In genomic region chr9:106821618-106822380, GRCm38 (mm10) we compare ENCODE assay signal across 8 mouse cellular contexts. TPM values are rescaled to one million over a fixed set of nuclear protein-coding genes. Genes with fewer than 3 reads are reported as not detected.
DNase-seq lines count a peak whose midpoint lies in the region; ATAC-seq and TF ChIP-seq lines count a peak whose summit lies in the region.

Gene Dcaf1, plus strand, starts transcription at chr9:106821874.

- H3K9ac ChIP-seq in forebrain, embryonic 12.5 days = peak within 1 kb of the TSS; percentile 87
- peak within 1 kb of the TSS; percentile 86 for H3K9ac ChIP-seq in heart, postnatal 0 days (replicated peaks; ENCODE audit: low read depth, low read length)
- H3K9ac ChIP-seq in liver, embryonic 16.5 days (ENCODE audit: low read depth, low read length) = peak within 1 kb of the TSS; percentile 92
- peak within 1 kb of the TSS; percentile 87 for H3K9ac ChIP-seq in neural tube, embryonic 13.5 days

- H3K9me3 ChIP-seq in E14TG2a.4 (ENCODE audit: low read length) = no peaks in the 10 kb centered on the region
- no peaks in the 10 kb centered on the region for H3K9me3 ChIP-seq in forebrain, embryonic 12.5 days
- H3K9me3 ChIP-seq in heart, postnatal 0 days (replicated peaks; ENCODE audit: control insufficient read depth, low read length) = no peaks in the 10 kb centered on the region
- H3K9me3 ChIP-seq in liver, embryonic 16.5 days (replicated peaks; ENCODE audit: control insufficient read depth, low read length) = no peaks in the 10 kb centered on the region
- no peaks in the 10 kb centered on the region for H3K9me3 ChIP-seq in neural tube, embryonic 13.5 days

- 0 out of 2 replicates have a peak, but pooled peaks have one; percentile 50 for TF ChIP-seq EP300 in heart, postnatal 0 days (IDR thresholded peaks at IDR 0.05; ENCODE audit: low read depth)

- peak within 1 kb of the TSS; percentile 94 for H3K4me3 ChIP-seq in E14TG2a.4 (replicated peaks; ENCODE audit: low read length)
- H3K4me3 ChIP-seq in forebrain, embryonic 12.5 days (replicated peaks) = peak within 1 kb of the TSS; percentile 85
- H3K4me3 ChIP-seq in heart, postnatal 0 days (ENCODE audit: low read depth, low read length) = peak within 1 kb of the TSS; percentile 97
- peak within 1 kb of the TSS; percentile 95 for H3K4me3 ChIP-seq in liver, embryonic 16.5 days (ENCODE audit: low read depth, low read length)
- peak within 1 kb of the TSS; percentile 89 for H3K4me3 ChIP-seq in neural tube, embryonic 13.5 days
- peak within 1 kb of the TSS; percentile 91 for H3K4me3 ChIP-seq in testis, adult 2 months (ENCODE audit: control insufficient read depth, low read depth, low read length)

- peak within 1 kb of the TSS; percentile 91 for H3K27ac ChIP-seq in forebrain, embryonic 12.5 days
- peak within 1 kb of the TSS; percentile 95 for H3K27ac ChIP-seq in heart, postnatal 0 days (ENCODE audit: low read depth)
- peak within 1 kb of the TSS; percentile 94 for H3K27ac ChIP-seq in liver, embryonic 16.5 days (ENCODE audit: low read length)
- peak within 1 kb of the TSS; percentile 94 for H3K27ac ChIP-seq in neural tube, embryonic 13.5 days (replicated peaks)
- peak within 1 kb of the TSS; percentile 91 for H3K27ac ChIP-seq in testis, adult 2 months (ENCODE audit: control insufficient read depth, insufficient read depth, low read depth, low read length)

- peak; percentile 84; the same call in 1 of the 2 replicates for TF ChIP-seq POLR2A in testis, adult 2 months (IDR thresholded peaks at IDR 0.05; ENCODE audit: control insufficient read depth, low read depth, low read length)

- WGBS in forebrain, embryonic 12.5 days = under 1% methylated on average over 58 of the region's 71 CpGs
- under 1% methylated on average over 65 of the region's 71 CpGs for WGBS in heart, postnatal 0 days
- under 1% methylated on average over 53 of the region's 71 CpGs for WGBS in liver, embryonic 16.5 days (ENCODE audit: insufficient replicate concordance)
- WGBS in neural tube, embryonic 13.5 days = under 1% methylated on average over 56 of the region's 71 CpGs

- H3K36me3 ChIP-seq in E14TG2a.4 (ENCODE audit: insufficient read depth, low read length) = no peaks in the 10 kb centered on the region
- no peaks in the 10 kb centered on the region for H3K36me3 ChIP-seq in forebrain, embryonic 12.5 days (replicated peaks)
- H3K36me3 ChIP-seq in heart, postnatal 0 days (replicated peaks; ENCODE audit: control insufficient read depth, insufficient read depth, low read length) = no peaks in the 10 kb centered on the region
- no peaks in the 10 kb centered on the region for H3K36me3 ChIP-seq in liver, embryonic 16.5 days (ENCODE audit: control insufficient read depth, insufficient read depth)
- H3K36me3 ChIP-seq in neural tube, embryonic 13.5 days = no peaks in the 10 kb centered on the region
- no peaks in the 10 kb centered on the region for H3K36me3 ChIP-seq in testis, adult 2 months (ENCODE audit: control insufficient read depth, insufficient read depth, low read length)

- TF ChIP-seq CTCF in E14TG2a.4 (conservative IDR thresholded peaks at IDR 0.05; ENCODE audit: low read length) = no peak
- no peak for TF ChIP-seq CTCF in heart, postnatal 0 days (IDR thresholded peaks at IDR 0.05; ENCODE audit: low read depth)
- TF ChIP-seq CTCF in testis, adult 2 months (IDR thresholded peaks at IDR 0.05; ENCODE audit: control insufficient read depth, insufficient read depth, insufficient replicate concordance, low read depth, low read length) = no peak

- H3K4me1 ChIP-seq in E14TG2a.4 (replicated peaks; ENCODE audit: low read depth, low read length) = peaks cover 26% of the 10 kb centered on the region
- peaks cover 8% of the 10 kb centered on the region; the same call in 1 of the 2 replicates for H3K4me1 ChIP-seq in forebrain, embryonic 12.5 days
- no peaks in the 10 kb centered on the region for H3K4me1 ChIP-seq in heart, postnatal 0 days (ENCODE audit: control insufficient read depth, insufficient read depth)
- peaks cover 6% of the 10 kb centered on the region; the same call in 1 of the 2 replicates for H3K4me1 ChIP-seq in liver, embryonic 16.5 days (ENCODE audit: control insufficient read depth, low read depth, low read length)
- H3K4me1 ChIP-seq in neural tube, embryonic 13.5 days (replicated peaks) = peaks cover 12% of the 10 kb centered on the region
- no peaks in the 10 kb centered on the region; the same call in 1 of the 2 replicates for H3K4me1 ChIP-seq in testis, adult 2 months (ENCODE audit: control insufficient read depth, insufficient read depth, low read length)

- H3K4me2 ChIP-seq in forebrain, embryonic 12.5 days = peak within 1 kb of the TSS; percentile 78
- H3K4me2 ChIP-seq in heart, postnatal 0 days (ENCODE audit: low read depth, low read length) = peak within 1 kb of the TSS; percentile 78
- H3K4me2 ChIP-seq in liver, embryonic 16.5 days (ENCODE audit: low read depth, low read length) = peak within 1 kb of the TSS; percentile 87
- H3K4me2 ChIP-seq in neural tube, embryonic 13.5 days = peak within 1 kb of the TSS; percentile 90

- ATAC-seq in forebrain, embryonic 12.5 days (ENCODE audit: low FRiP score) = peak; percentile 97
- ATAC-seq in heart, postnatal 0 days (ENCODE audit: insufficient read depth, low read depth) = peak; percentile 98
- peak; percentile 92 for ATAC-seq in liver, embryonic 16.5 days (ENCODE audit: low read depth)
- peak; percentile 99 for ATAC-seq in neural tube, embryonic 13.5 days (ENCODE audit: low read depth)

- peak; percentile 98 for DNase-seq in c-Kit-positive CD71-positive TER-119-positive erythroid progenitor cells, embryonic 14.5 days (ENCODE audit: low spot score)
- DNase-seq in heart, postnatal 0 days (ENCODE audit: low spot score) = peak; percentile 99
- DNase-seq in kidney, postnatal 4 days = peak; percentile 93 to 97

- no peaks in the 10 kb centered on the region for H3K27me3 ChIP-seq in E14TG2a.4 (ENCODE audit: insufficient read depth, low read length)
- no peaks in the 10 kb centered on the region for H3K27me3 ChIP-seq in forebrain, embryonic 12.5 days
- H3K27me3 ChIP-seq in heart, postnatal 0 days (ENCODE audit: control insufficient read depth, insufficient read depth, low read length) = no peaks in the 10 kb centered on the region
- H3K27me3 ChIP-seq in liver, embryonic 16.5 days (ENCODE audit: control insufficient read depth, insufficient read depth, low read depth, low read length) = no peaks in the 10 kb centered on the region
- no peaks in the 10 kb centered on the region for H3K27me3 ChIP-seq in neural tube, embryonic 13.5 days
- no peaks in the 10 kb centered on the region for H3K27me3 ChIP-seq in testis, adult 2 months (ENCODE audit: control insufficient read depth, insufficient read depth, low read length)

RNA-seq across cellular contexts. Expression of gene Dcaf1, which starts in this region (rescaled TPM):
- polyA plus RNA-seq in forebrain, embryonic 12.5 days (2016; fragmentation: Nextera tagmentation; extraction: Ambion mirVana) = 28.6 and 39.8 TPM in 2 replicates
- 19.7 and 20.9 TPM in 2 replicates for total RNA-seq in heart, postnatal 0 days (2014; rRNA removed; ENCODE audit: low replicate concordance)
- 6.4 and 7.1 TPM in 2 replicates for polyA plus RNA-seq in heart, postnatal 0 days (2015; fragmentation: Nextera tagmentation; extraction: Ambion mirVana)
- 11.3 and 12.4 TPM in 2 replicates for polyA plus RNA-seq in liver, embryonic 16.5 days (2015; fragmentation: Nextera tagmentation; extraction: Ambion mirVana)
- 19.0 and 20.8 TPM in 2 replicates for polyA plus RNA-seq in neural tube, embryonic 13.5 days (2015; fragmentation: Nextera tagmentation; extraction: Ambion mirVana)
- 56.6 and 71.0 TPM in 2 replicates for polyA plus RNA-seq in testis, adult 2 months (2012; rRNA removed)

Comparison
In these comparisons a context has a peak if more than half of its experiments do, and no peak if none do; other contexts are left out.
1. Peak in every context shown above with its lines: DNase-seq, ATAC-seq, H3K4me3 ChIP-seq and H3K27ac ChIP-seq.